Mouse (Mus musculus): ENCODE measurements around the gene Cdc42se2. TPM values are rescaled to one million over a fixed set of nuclear protein-coding genes. Genes with fewer than 3 reads are reported as not detected.

The Cdc42se2 gene
- polyA plus RNA-seq, 1 experiment from 2014 or later = 53.2 TPM

DNA sequence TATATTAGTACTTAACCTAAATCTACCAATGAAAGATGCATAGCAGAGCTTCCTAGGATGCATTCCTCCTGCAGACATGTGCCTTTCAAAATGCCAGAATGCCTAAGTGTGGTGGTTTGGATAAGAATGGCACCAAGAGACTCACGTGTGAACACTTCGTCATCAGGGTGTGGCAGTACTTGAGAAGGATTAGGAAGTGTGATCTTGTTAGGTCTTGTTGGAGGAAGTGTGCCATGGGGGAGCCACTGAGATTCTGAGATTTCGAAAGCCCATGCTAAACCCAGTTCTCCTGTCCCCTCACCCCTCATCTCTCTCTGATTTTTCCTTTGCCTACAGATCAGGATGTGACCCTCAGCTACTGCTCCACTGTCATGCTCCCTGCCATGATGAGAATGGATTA, 58.2 kb downstream of the Cdc42se2 start:
- no peak overlapping the region for H3K4me2 ChIP-seq
- H3K27ac ChIP-seq = no peak overlapping the region
- H3K9me3 ChIP-seq (replicated peaks) = no peaks in the 10 kb centered on the region
- peaks cover 33% of the 10 kb centered on the region for H3K4me1 ChIP-seq (replicated peaks)
- no peaks in the 10 kb centered on the region for H3K27me3 ChIP-seq
- WGBS = 75% methylated on average over 3 of the region's 3 CpGs
- H3K9ac ChIP-seq = no peak overlapping the region
- ATAC-seq (replicated peaks; ENCODE audit: insufficient number of reproducible peaks, insufficient read depth, low FRiP score, low read depth) = no peak
- H3K36me3 ChIP-seq = peaks cover 3% of the 10 kb centered on the region; the same call in 1 of the 2 replicates
- no peak overlapping the region for H3K4me3 ChIP-seq

DNA sequence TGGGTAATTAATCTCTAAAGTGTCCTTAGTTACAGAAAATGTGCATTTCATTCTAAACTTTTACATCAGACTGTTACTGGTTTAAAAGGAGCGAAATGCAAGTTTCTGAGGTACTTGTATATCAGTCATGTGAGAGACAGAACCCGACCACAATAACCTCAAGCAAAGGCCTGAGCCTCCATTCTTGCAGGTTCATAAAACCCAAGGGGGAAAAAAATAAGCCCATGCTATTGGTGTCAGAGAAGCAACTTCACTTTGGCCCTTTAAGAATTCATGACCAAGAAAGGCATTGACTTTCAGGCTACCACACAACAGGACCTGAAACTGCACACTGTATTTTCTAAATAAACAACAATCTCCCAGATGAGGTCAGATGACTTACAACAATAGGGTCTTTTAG, 59.1 kb downstream of the Cdc42se2 start:
- H3K9ac ChIP-seq = no peak overlapping the region
- H3K4me2 ChIP-seq = no peak overlapping the region
- H3K4me3 ChIP-seq = no peak overlapping the region
- no peaks in the 10 kb centered on the region for H3K36me3 ChIP-seq
- H3K27me3 ChIP-seq = no peaks in the 10 kb centered on the region
- H3K27ac ChIP-seq = 0 out of 2 replicates have a peak overlapping the region, but pooled peaks have one; percentile 75
- H3K4me1 ChIP-seq (replicated peaks) = peaks cover 39% of the 10 kb centered on the region
- no peaks in the 10 kb centered on the region for H3K9me3 ChIP-seq (replicated peaks)
- 80% methylated on average over 2 of the region's 2 CpGs for WGBS
- no peak for ATAC-seq (replicated peaks; ENCODE audit: insufficient number of reproducible peaks, insufficient read depth, low FRiP score, low read depth)

DNA sequence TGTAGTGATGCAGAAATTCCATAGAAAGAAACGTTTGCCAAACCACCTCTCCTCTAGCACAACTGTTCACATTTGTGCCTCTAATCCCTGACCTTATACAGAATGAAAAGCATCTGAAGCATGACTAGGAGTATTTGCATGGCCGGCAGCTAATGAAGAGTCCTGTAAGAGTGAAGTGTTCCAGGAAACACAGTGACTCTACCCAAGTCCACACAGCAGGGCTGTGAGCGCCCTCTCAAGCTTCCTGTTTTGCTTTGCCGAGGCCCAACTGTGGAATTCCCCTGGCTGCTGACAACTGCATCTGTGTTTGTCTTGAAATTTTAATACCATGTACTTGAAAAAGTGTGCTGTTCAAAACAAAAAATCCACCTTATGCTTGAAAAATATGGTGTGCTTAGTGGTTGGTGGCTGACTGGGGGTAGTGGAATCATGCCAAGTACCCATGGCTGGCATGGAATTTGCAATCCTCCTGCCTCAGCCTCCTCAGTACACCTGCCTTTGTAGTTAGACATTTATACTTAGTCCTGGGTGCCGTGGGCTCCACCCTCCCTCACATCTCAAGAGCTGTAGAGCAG, 60.1 kb downstream of the Cdc42se2 start:
- peak; percentile 51; the same call in 1 of the 2 replicates for ATAC-seq (replicated peaks; ENCODE audit: insufficient number of reproducible peaks, insufficient read depth, low FRiP score, low read depth)

DNA sequence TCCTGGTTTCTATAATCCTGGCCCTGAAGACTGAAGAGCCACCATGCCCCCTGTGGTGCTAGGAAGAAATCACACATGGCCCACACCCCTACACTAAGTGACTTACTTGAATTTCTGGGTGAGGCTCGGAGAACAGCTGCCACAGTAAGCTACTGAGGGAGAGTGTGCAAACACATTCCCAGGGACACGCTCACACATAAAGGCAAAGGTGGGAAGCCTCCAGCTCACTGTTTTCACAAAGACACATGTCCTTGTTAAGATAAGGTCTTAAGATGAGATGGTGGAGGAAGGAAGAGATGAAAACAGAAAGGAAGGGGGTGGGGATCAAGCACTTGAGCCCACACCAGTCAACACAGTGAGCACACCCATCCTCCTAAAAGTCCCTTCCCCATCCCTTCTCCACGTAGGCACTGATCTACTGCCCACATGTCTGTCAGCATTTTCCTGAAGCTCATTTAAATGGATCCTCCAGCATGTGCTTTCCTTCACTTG, 60.9 kb downstream of the Cdc42se2 start:
- Histone ChIP-seq H3K4me2 (no peak overlapping the region), H3K4me3 (no peak overlapping the region), H3K27ac (peak overlapping the region; percentile 75), H3K36me3 (no peaks in the 10 kb centered on the region), H3K4me1 (replicated peaks) (peaks cover 47% of the 10 kb centered on the region), H3K9me3 (replicated peaks) (no peaks in the 10 kb centered on the region), H3K27me3 (no peaks in the 10 kb centered on the region), H3K9ac (no peak overlapping the region)
- ATAC-seq (replicated peaks; ENCODE audit: insufficient number of reproducible peaks, insufficient read depth, low FRiP score, low read depth) = no peak
- WGBS = 49% methylated on average over 3 of the region's 3 CpGs

More for the DNA sequence above, 60.1 kb downstream of the Cdc42se2 start:
- Histone ChIP-seq H3K27ac (peak overlapping the region; percentile 75), H3K4me2 (no peak overlapping the region), H3K4me1 (replicated peaks) (peaks cover 41% of the 10 kb centered on the region), H3K27me3 (no peaks in the 10 kb centered on the region), H3K4me3 (no peak overlapping the region), H3K9me3 (replicated peaks) (no peaks in the 10 kb centered on the region), H3K9ac (no peak overlapping the region), H3K36me3 (no peaks in the 10 kb centered on the region)
- WGBS = 29% methylated on average over 5 of the region's 5 CpGs

DNA sequence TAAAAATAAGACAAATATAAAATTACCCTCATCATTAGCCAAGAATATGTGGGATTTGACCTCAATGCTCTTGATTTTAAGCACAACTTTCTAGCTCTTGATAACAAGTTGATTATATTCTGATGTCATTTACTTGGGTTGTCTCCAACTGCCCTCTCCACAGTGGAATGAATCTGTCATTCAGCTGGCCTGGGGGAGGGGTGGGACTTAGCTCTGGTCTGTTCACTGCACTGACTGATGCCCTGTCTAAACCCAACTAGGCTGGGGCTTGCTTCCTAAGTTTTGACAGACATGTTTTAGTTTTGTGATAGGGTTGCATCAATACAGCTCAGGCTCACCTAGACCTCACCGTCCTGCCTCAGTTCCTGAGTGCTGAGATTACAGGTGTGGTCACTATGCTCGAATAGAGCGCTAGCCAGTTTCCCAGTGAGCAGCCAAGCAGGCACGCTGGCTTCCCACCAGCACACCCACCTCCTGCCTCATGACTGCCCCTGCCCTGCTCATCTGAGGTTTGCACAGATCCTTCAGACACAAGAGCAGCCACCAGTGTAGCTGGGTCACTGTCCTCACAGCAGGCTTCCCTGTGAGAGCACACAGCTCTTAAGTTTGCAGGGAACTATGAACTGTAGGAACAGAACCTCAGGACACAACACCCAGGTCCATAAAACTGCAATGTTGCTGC, 63.0 kb downstream of the Cdc42se2 start:
- H3K36me3 ChIP-seq = no peaks in the 10 kb centered on the region
- H3K27me3 ChIP-seq = no peaks in the 10 kb centered on the region
- no peaks in the 10 kb centered on the region for H3K9me3 ChIP-seq (replicated peaks)
- WGBS = 45% methylated on average over 4 of the region's 4 CpGs
- no peak overlapping the region for H3K9ac ChIP-seq
- no peak overlapping the region for H3K4me2 ChIP-seq
- peaks cover 52% of the 10 kb centered on the region for H3K4me1 ChIP-seq (replicated peaks)
- H3K4me3 ChIP-seq = no peak overlapping the region
- peak overlapping the region; percentile 73 for H3K27ac ChIP-seq
- ATAC-seq (replicated peaks; ENCODE audit: insufficient number of reproducible peaks, insufficient read depth, low FRiP score, low read depth) = peak; percentile 61; the same call in 1 of the 2 replicates

DNA sequence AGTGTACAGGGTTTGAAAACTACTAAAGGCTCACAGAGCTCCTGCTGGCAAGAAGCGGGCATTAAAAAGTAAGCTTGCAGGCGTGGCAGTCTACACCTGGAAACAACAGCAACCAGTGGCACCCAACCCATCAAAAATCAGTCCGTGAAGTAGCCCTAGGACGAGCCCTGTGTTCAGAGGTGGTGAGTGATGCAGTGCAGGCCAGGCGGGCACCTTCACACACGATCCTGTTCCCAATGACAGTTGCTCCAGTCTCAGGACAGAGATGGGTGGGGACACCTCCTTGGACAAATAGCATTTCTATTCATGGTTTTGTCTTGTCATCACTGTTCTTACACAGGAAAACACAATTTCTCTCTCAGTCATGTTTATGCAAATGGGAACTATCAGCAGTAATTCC, 65.4 kb downstream of the Cdc42se2 start:
- ATAC-seq (replicated peaks; ENCODE audit: insufficient number of reproducible peaks, insufficient read depth, low FRiP score, low read depth) = no peak
- Histone ChIP-seq H3K27ac (0 out of 2 replicates have a peak overlapping the region, but pooled peaks have one; percentile 12), H3K9ac (no peak overlapping the region), H3K4me1 (replicated peaks) (peaks cover 41% of the 10 kb centered on the region), H3K4me2 (no peak overlapping the region), H3K36me3 (peaks cover 7% of the 10 kb centered on the region; the same call in 1 of the 2 replicates), H3K9me3 (replicated peaks) (no peaks in the 10 kb centered on the region), H3K27me3 (no peaks in the 10 kb centered on the region), H3K4me3 (no peak overlapping the region)
- WGBS = 42% methylated on average over 6 of the region's 6 CpGs

DNA sequence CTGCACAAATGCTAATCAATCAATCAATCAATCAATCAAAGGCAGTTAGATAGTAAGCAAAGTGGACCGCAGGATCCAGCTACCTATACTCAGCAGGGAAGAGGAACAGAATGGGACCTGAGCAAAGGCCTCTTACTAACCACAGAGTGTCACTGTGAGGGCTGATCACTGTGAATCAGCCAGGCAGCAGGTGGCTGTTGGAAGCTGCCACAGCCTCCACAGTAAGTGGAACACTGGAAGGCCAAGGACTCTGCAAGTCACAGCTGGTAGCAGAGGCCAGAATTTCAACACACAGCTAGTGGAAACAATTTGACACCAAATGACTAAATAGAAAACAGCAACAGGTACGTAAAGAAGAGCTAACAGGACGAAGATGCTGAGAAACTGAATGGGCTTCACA, 68.9 kb downstream of the Cdc42se2 start:
- Histone ChIP-seq H3K27ac (no peak overlapping the region), H3K9me3 (replicated peaks) (no peaks in the 10 kb centered on the region), H3K36me3 (peaks cover 24% of the 10 kb centered on the region), H3K27me3 (no peaks in the 10 kb centered on the region), H3K4me2 (no peak overlapping the region), H3K4me1 (replicated peaks) (peaks cover 14% of the 10 kb centered on the region), H3K9ac (no peak overlapping the region), H3K4me3 (no peak overlapping the region)
- no peak for ATAC-seq (replicated peaks; ENCODE audit: insufficient number of reproducible peaks, insufficient read depth, low FRiP score, low read depth)
- WGBS = 88% methylated on average over 3 of the region's 3 CpGs

DNA sequence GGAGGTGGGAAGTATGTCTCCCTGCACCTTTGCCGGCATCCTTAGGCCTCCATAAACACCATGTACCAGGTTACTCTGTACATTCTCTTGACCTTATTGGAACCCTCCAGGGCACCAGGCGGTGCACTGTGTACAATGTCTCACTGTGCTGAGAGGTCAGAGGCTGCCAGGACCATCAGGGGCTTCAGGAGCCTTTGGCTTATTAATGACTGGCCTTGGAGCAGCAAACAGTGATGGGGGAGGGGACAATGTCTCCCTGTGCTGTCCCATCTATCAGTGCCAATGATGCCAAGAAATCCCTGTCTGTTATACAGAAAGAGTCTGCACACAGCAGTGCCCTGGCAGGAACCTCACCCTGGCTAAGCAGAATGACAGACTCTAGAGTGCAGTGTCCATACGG, 69.6 kb downstream of the Cdc42se2 start:
- ATAC-seq (replicated peaks; ENCODE audit: insufficient number of reproducible peaks, insufficient read depth, low FRiP score, low read depth) = no peak
- no peaks in the 10 kb centered on the region for H3K27me3 ChIP-seq
- no peak overlapping the region for H3K27ac ChIP-seq
- H3K4me3 ChIP-seq = no peak overlapping the region
- WGBS = 93% methylated on average over 3 of the region's 3 CpGs
- no peak overlapping the region for H3K4me2 ChIP-seq
- H3K36me3 ChIP-seq = peaks cover 24% of the 10 kb centered on the region
- no peaks in the 10 kb centered on the region for H3K9me3 ChIP-seq (replicated peaks)
- H3K4me1 ChIP-seq (replicated peaks) = peaks cover 13% of the 10 kb centered on the region
- H3K9ac ChIP-seq = no peak overlapping the region

DNA sequence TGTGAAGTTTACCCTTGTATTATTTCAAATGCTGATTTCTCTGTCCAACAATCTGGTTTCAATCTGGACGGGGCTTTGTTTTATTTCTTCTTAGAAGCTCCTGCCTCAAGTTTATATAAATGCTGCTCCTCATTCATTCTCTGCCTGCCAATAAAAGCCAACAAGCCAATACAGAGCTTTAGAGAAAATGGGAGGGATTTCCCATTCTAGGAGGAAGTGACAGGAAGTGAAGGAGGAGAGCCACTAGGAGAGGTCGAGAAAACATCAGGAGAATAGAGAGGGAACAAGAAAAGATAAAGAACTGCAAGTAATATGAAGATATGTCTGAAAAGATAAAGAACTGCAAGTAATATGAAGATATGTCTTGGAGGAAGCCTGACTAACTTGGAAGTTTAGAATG, 74.6 kb downstream of the Cdc42se2 start:
- no peak for ATAC-seq (replicated peaks; ENCODE audit: insufficient number of reproducible peaks, insufficient read depth, low FRiP score, low read depth)
- Histone ChIP-seq H3K27me3 (no peaks in the 10 kb centered on the region), H3K27ac (no peak overlapping the region), H3K4me3 (no peak overlapping the region), H3K4me2 (no peak overlapping the region), H3K9ac (no peak overlapping the region), H3K9me3 (replicated peaks) (no peaks in the 10 kb centered on the region), H3K4me1 (replicated peaks) (peaks cover 6% of the 10 kb centered on the region), H3K36me3 (peaks cover 18% of the 10 kb centered on the region)
- 74% methylated on average over 2 of the region's 2 CpGs for WGBS

DNA sequence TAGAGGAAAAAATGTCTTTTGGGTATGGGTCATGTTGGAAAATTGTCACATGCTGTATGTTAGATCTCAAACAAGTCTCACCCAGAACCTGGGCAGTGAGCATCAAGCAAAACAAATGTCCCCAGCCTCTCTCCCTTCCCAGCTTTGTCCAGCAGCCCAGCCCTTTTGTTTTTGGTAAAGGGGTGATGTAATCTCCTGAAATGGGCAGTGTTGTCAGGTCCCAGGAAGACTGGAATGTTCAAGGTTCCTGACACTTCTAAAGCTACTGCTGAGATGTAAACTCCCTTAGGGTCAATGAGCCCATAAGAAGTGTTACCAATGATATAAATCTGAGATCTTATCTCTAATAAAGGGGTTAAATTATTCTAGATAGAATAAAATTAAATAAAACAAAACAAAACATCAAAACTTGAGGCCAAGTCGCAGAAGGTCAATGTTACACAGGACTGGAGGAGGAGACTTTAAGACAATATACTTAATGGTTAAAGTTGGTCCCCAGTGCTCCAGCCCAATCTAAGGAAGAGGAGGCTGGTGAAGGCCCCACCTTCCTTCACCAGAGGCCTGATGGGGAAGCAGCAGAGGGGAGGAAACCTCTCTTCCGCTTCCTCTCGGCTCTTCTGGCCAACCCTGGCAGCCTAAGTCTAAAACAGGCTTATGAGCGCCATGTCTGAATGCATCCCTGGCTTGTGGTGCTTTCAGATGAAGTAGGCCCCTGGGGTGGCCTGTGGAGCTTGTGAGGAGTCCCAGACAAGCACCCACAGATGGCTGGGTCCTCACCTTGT, 76.8 kb downstream of the Cdc42se2 start:
- Histone ChIP-seq H3K36me3 (peaks cover 8% of the 10 kb centered on the region), H3K4me1 (replicated peaks) (peaks cover 6% of the 10 kb centered on the region), H3K9ac (no peak overlapping the region), H3K27me3 (no peaks in the 10 kb centered on the region), H3K27ac (no peak overlapping the region), H3K4me2 (no peak overlapping the region), H3K4me3 (no peak overlapping the region), H3K9me3 (replicated peaks) (no peaks in the 10 kb centered on the region)
- ATAC-seq (replicated peaks; ENCODE audit: insufficient number of reproducible peaks, insufficient read depth, low FRiP score, low read depth) = no peak
- 77% methylated on average over 4 of the region's 4 CpGs for WGBS

DNA sequence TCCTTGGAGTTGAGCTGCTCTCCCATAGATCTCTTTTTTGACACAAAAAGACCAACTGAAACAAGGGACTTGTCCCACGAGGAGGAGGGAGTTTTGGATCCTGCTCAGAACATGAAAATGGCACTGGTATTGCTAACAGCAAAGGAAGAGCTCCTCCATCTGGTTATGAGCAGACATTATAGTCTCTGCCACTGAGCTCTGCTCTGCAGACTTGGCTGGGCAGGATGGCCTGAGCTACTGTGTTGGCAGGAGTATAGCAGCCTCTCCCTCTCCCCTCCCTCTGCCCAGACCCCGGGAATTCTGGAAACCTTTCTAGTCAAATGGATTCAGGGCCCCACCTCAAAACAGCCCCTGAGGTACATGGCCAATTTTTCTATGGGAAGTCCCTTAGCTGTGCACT, 77.8 kb downstream of the Cdc42se2 start:
- no peak for ATAC-seq (replicated peaks; ENCODE audit: insufficient number of reproducible peaks, insufficient read depth, low FRiP score, low read depth)
- Histone ChIP-seq H3K36me3 (no peaks in the 10 kb centered on the region), H3K27me3 (no peaks in the 10 kb centered on the region), H3K4me1 (replicated peaks) (peaks cover 6% of the 10 kb centered on the region), H3K4me2 (no peak overlapping the region), H3K9ac (no peak overlapping the region), H3K4me3 (no peak overlapping the region), H3K27ac (no peak overlapping the region), H3K9me3 (replicated peaks) (no peaks in the 10 kb centered on the region)
- 64% methylated on average over 2 of the region's 2 CpGs for WGBS
